Mouse (Mus musculus) cerebellum, adult 9-10 months (tissue): ENCODE results near the gene Olfr1306.

ENCODE experiments used
- DNase-seq: peaks from one replicate; pipeline ENCODE4 v3.0.0; 2022

Olfr1306 gene

GRCm38 (mm10) chr2:111916171-111916570 is at the start of gene Olfr1306:
Gene Olfr1306 (minus strand): TSS chr2:111916271.
- no peak for DNase-seq

DNA sequence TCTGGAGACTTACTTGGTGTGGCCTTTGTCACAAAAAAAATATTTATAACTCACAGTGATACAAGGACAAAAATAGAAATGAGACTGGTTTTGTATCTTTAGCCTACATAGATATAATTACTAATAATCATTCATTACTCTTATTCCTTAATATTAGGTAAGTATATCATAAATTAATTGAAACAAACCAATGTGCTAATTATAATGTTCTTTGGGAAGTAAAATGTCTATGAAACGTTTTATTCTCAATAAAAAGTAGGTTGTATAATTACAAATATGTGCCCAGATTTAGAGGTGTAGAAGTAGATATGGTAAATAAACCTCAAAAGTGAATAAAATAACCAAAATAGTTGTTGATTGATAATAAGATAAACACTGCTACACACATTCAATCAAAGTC is 48.8 kb upstream of the Olfr1306 start, which contains the start of gene Olfr1308:
Olfr1308 (minus strand) TSS at position 101 of the 400 bp plus-strand sequence.
- no peak for DNase-seq

DNA sequence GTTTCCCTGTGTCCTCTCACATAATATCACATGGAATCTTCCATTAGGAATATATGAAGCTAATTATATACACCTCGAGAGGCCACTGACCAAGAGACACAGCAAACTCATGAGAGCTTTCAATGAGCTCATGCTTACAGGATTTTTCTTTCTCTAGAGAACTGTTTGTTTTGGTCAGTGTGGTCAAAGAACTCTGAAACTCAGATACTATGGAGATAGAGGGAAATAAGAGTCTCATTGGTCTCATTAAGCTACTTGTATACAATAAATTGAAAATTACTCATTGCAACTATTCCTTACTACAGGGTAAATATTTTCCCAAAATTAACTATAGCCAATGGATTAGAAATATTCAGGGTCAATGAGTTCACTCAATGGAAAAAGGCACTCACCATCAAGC is 33.3 kb upstream of the Olfr1306 start, which contains the start of gene Olfr1307:
Olfr1307 (minus strand) TSS at position 101 of the 400 bp plus-strand sequence.
- no peak for DNase-seq

GRCm38 (mm10) chr2:111877049-111877448 is 39.0 kb downstream of the Olfr1306 start, which contains the start of gene Olfr1305:
Gene Olfr1305 (minus strand): TSS chr2:111877149.
- no peak for DNase-seq
